Mouse (Mus musculus): ENCODE results near the gene Nell1. TPM values are rescaled to one million over a fixed set of nuclear protein-coding genes. Genes with fewer than 3 reads are reported as not detected.

The Nell1 gene
- total RNA-seq, 2 experiments from 2014 or later: 50.5 to 50.6 TPM

- DNase-seq (ENCODE audit: extremely low spot score in 1 of 2, low spot score in 1 of 2): no peak
Observed at GRCm38 (mm10) chr7:50041112-50041511, 66.4 kb downstream of the Nell1 start.

GRCm38 (mm10) chr7:50050144-50050543 lies 75.5 kb downstream of the Nell1 start:
- no peak for DNase-seq (ENCODE audit: extremely low spot score in 1 of 2, low spot score in 1 of 2)

GRCm38 (mm10) chr7:50053704-50054103 lies 79.0 kb downstream of the Nell1 start:
- DNase-seq (ENCODE audit: extremely low spot score in 1 of 2, low spot score in 1 of 2): no peak

- DNase-seq (ENCODE audit: extremely low spot score in 1 of 2, low spot score in 1 of 2): no peak
Observed at GRCm38 (mm10) chr7:50094461-50094860, 119.8 kb downstream of the Nell1 start.

GRCm38 (mm10) chr7:50105612-50106321 lies 131.1 kb downstream of the Nell1 start:
- DNase-seq (ENCODE audit: extremely low spot score in 1 of 2, low spot score in 1 of 2): no peak

- DNase-seq (ENCODE audit: extremely low spot score in 1 of 2, low spot score in 1 of 2): no peak
Observed at GRCm38 (mm10) chr7:50107261-50107660, 132.6 kb downstream of the Nell1 start.

GRCm38 (mm10) chr7:50118348-50118747 lies 143.7 kb downstream of the Nell1 start:
- DNase-seq (ENCODE audit: extremely low spot score in 1 of 2, low spot score in 1 of 2): no peak

GRCm38 (mm10) chr7:50137706-50138105 lies 163.0 kb downstream of the Nell1 start:
- DNase-seq (ENCODE audit: extremely low spot score in 1 of 2, low spot score in 1 of 2): no peak

GRCm38 (mm10) chr7:50149326-50149725 lies 174.7 kb downstream of the Nell1 start:
- DNase-seq (ENCODE audit: extremely low spot score in 1 of 2, low spot score in 1 of 2): no peak

- DNase-seq (ENCODE audit: extremely low spot score in 1 of 2, low spot score in 1 of 2): no peak
Observed at GRCm38 (mm10) chr7:50150838-50151237, 176.2 kb downstream of the Nell1 start.

GRCm38 (mm10) chr7:50153618-50154017 lies 179.0 kb downstream of the Nell1 start:
- DNase-seq (ENCODE audit: extremely low spot score in 1 of 2, low spot score in 1 of 2): no peak

- DNase-seq (ENCODE audit: extremely low spot score in 1 of 2, low spot score in 1 of 2): peak in 1 of 2 experiments; percentile 4
Observed at GRCm38 (mm10) chr7:50162602-50163001, 187.9 kb downstream of the Nell1 start.

- no peak for DNase-seq (ENCODE audit: extremely low spot score in 1 of 2, low spot score in 1 of 2)
Observed at GRCm38 (mm10) chr7:50168778-50169177, 194.1 kb downstream of the Nell1 start.

- DNase-seq (ENCODE audit: extremely low spot score in 1 of 2, low spot score in 1 of 2): no peak
Observed at GRCm38 (mm10) chr7:50186306-50186705, 211.6 kb downstream of the Nell1 start.

- DNase-seq (ENCODE audit: extremely low spot score in 1 of 2, low spot score in 1 of 2): no peak
Observed at GRCm38 (mm10) chr7:50193955-50194354, 219.3 kb downstream of the Nell1 start.

- no peak for DNase-seq (ENCODE audit: extremely low spot score in 1 of 2, low spot score in 1 of 2)
Observed at GRCm38 (mm10) chr7:50195080-50195611, 220.5 kb downstream of the Nell1 start.

- DNase-seq (ENCODE audit: extremely low spot score in 1 of 2, low spot score in 1 of 2): no peak
Observed at GRCm38 (mm10) chr7:50205268-50205667, 230.6 kb downstream of the Nell1 start.

- no peak for DNase-seq (ENCODE audit: extremely low spot score in 1 of 2, low spot score in 1 of 2)
Observed at GRCm38 (mm10) chr7:50210678-50211251, 236.1 kb downstream of the Nell1 start.

- DNase-seq (ENCODE audit: extremely low spot score in 1 of 2, low spot score in 1 of 2): no peak
Observed at GRCm38 (mm10) chr7:50221849-50222248, 247.2 kb downstream of the Nell1 start.

GRCm38 (mm10) chr7:50226621-50227020 lies 252.0 kb downstream of the Nell1 start:
- DNase-seq (ENCODE audit: extremely low spot score in 1 of 2, low spot score in 1 of 2): no peak

GRCm38 (mm10) chr7:50228273-50228672 lies 253.6 kb downstream of the Nell1 start:
- no peak for DNase-seq (ENCODE audit: extremely low spot score in 1 of 2, low spot score in 1 of 2)

GRCm38 (mm10) chr7:50241213-50241612 lies 266.5 kb downstream of the Nell1 start:
- no peak for DNase-seq (ENCODE audit: extremely low spot score in 1 of 2, low spot score in 1 of 2)

All from layer of hippocampus, postnatal 25 days (tissue).